Mouse (Mus musculus) intestine, embryonic 14.5 days (tissue): ENCODE results near the gene Gckr. TPM values are rescaled to one million over a fixed set of nuclear protein-coding genes. Genes with fewer than 3 reads are reported as not detected.
"Not testable (repeated sequence)": the region's sequence is repeated elsewhere in the genome, so short reads cannot be mapped to it uniquely, and the experiment has no call there.

Experiments used
- ATAC-seq: fragments of 200-750 bp; cut with Nextera tagmentation; replicated peaks from 2 replicates; pipeline ENCODE4 v1.8.0; 2017; ENCODE audit warnings: low read depth, moderate number of reproducible peaks, moderate TSS enrichment, moderate library complexity; ENCODE audit not compliant: low FRiP score, low TSS enrichment
- DNase-seq: peaks from one replicate; pipeline ENCODE4 v3.0.0-alpha.2; 2018; ENCODE audit warnings: low spot score
- H3K27ac ChIP-seq: fragments of 300-500 bp; sonication (generic); 2 replicates; pipeline ENCODE4 v1.5.1; 2014; ENCODE audit warnings: low read depth, mild to moderate bottlenecking, control low read depth
- H3K27me3 ChIP-seq: fragments of 300-500 bp; sonication (generic); replicated peaks from 2 replicates; pipeline ENCODE4 v1.6.1; 2014; ENCODE audit warnings: low read length, control low read depth; ENCODE audit not compliant: control insufficient read depth, insufficient read depth
- H3K36me3 ChIP-seq: fragments of 300-500 bp; sonication (generic); 2 replicates; pipeline ENCODE4 v1.6.1; 2014; ENCODE audit warnings: low read length, control low read depth; ENCODE audit not compliant: control insufficient read depth, insufficient read depth
- H3K4me1 ChIP-seq: fragments of 300-500 bp; sonication (generic); replicated peaks from 2 replicates; pipeline ENCODE4 v1.6.1; 2014; ENCODE audit warnings: low read length, control low read depth, mixed read lengths; ENCODE audit not compliant: control insufficient read depth, insufficient read depth
- H3K4me2 ChIP-seq: fragments of 300-500 bp; sonication (generic); 2 replicates; pipeline ENCODE4 v1.6.1; 2014; ENCODE audit warnings: low read length
- H3K4me3 ChIP-seq: fragments of 300-500 bp; sonication (generic); 2 replicates; pipeline ENCODE4 v1.5.1; 2014; ENCODE audit warnings: low read depth, low read length, control low read depth, mixed read lengths
- H3K9ac ChIP-seq: fragments of 300-500 bp; sonication (generic); 2 replicates; pipeline ENCODE4 v1.6.1; 2014; ENCODE audit warnings: mild to moderate bottlenecking, low read length
- H3K9me3 ChIP-seq: fragments of 300-500 bp; sonication (generic); 2 replicates; pipeline ENCODE4 v1.6.1; 2016; ENCODE audit warnings: low read length, control low read depth; ENCODE audit not compliant: control insufficient read depth
- WGBS: fragments of 180-500 bp; shearing (Covaris S2); extraction: QIAGEN DNeasy Blood & Tissue Kit; methylation state at CpG from one replicate; pipeline ENCODE4 v1.1.7; 2014; 5-methylcytosine and 5-hydroxymethylcytosine counted together
- polyA plus RNA-seq: library from polyadenylated mRNA; unstranded; fragments of >200 nt; fragmentation: Nextera tagmentation; extraction: Ambion mirVana; gene quantifications from 2 replicates; pipeline ENCODE4 v1.2.1, GENCODE M21; 2014

The Gckr gene
- polyA plus RNA-seq, 1 experiment from 2014 or later = 0.60 TPM

DNA sequence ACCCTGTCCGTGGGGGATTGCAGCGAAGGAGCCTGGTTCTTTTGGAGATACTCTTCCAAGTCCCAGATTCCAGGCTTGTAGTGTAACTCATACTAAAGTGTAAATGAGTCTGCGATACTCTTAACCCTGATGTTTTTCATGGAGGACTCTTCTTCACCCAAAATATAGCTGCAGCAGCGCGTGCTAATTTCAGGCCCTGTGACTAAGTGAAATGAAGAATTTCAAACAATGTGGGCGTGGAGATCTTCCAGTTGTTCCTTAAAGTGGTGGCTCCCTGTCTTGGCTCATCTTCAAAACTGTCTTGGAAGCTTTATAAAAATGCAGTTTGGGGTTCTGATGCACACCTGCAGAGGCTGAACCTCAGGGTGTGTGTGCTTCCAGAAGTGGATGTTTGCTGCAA, 5.8 kb downstream of the Gckr start:
- no peak overlapping the region for H3K4me2 ChIP-seq
- H3K9me3 ChIP-seq = no peaks in the 10 kb centered on the region
- no peak overlapping the region for H3K27ac ChIP-seq
- ATAC-seq = no peak
- H3K27me3 ChIP-seq = no peaks in the 10 kb centered on the region
- no peaks in the 10 kb centered on the region for H3K36me3 ChIP-seq
- H3K4me3 ChIP-seq = no peak overlapping the region
- H3K9ac ChIP-seq = no peak overlapping the region
- no peaks in the 10 kb centered on the region for H3K4me1 ChIP-seq
- no peak for DNase-seq
- WGBS = 90% methylated on average over 6 of the region's 6 CpGs

DNA sequence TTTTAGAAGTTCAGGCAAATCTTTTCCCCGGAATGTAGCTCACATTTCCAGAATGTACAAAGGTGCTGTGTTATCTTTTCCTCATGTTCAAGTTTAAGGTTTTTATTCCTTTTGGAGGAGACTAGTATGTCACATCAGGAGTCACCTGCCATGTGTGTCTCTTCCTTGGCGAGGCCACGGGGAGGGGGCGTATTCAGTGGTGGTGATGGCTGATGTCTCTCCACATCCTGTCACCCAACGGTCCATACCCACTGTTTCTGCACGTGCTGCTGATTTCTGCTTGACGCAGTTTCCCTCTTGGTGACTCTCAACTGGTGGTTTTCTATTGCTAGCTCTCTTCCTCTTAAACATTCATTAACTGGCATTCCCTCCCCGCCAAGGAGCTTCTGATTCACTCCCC, 15.6 kb downstream of the Gckr start:
- Histone ChIP-seq H3K9me3 (no peaks in the 10 kb centered on the region), H3K36me3 (no peaks in the 10 kb centered on the region), H3K9ac (no peak overlapping the region), H3K27ac (no peak overlapping the region), H3K4me3 (no peak overlapping the region), H3K27me3 (no peaks in the 10 kb centered on the region), H3K4me1 (no peaks in the 10 kb centered on the region), H3K4me2 (no peak overlapping the region)
- ATAC-seq = no peak
- no peak for DNase-seq
- 82% methylated on average over 8 of the region's 8 CpGs for WGBS

DNA sequence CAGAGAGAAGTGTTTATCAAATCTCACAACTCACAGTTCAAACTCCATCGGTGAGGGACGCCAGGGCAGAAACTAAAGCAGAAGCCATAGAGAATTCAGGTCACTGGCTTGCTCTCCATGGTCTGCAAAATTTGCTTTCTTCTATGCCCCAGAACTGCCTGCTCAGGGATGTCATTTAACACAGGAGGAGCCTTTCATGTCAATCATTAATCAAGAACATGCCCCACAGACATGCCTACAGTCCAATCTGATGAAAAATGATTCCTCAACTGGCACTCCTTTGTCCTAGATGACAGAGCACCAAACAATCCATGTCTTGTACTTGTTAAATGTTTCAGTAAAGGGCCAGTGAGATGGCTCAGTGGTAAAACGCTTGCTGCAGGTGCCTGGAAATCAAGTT, 25.5 kb downstream of the Gckr start:
- WGBS = 84% methylated on average over 3 of the region's 3 CpGs
- Histone ChIP-seq H3K4me1 (no peaks in the 10 kb centered on the region), H3K4me3 (no peak overlapping the region), H3K27ac (no peak overlapping the region), H3K4me2 (no peak overlapping the region), H3K9me3 (no peaks in the 10 kb centered on the region), H3K27me3 (no peaks in the 10 kb centered on the region), H3K36me3 (no peaks in the 10 kb centered on the region), H3K9ac (no peak overlapping the region)
- ATAC-seq (no peak), DNase-seq (peak; percentile 41)

DNA sequence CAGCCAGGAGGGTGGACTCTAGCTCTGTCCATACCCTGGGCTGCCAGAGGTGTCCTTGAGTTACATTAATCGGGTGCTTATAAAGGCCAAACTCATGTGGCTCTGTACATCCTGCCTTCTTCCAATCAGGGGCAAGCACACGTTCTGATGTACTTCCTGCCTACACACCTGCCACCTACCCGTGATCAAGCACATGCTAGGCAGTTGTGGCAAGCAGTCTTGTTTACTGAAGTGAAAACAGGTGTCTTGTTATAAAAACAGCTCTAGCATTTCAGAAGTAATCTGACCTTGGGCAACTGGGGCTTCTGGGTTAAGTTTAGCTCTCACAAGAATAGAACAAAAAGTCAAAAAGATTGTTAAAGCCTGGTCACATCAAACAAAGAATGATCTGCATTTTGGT, 26.8 kb downstream of the Gckr start:
- Histone ChIP-seq H3K4me1 (no peaks in the 10 kb centered on the region), H3K9ac (no peak overlapping the region), H3K4me3 (no peak overlapping the region), H3K4me2 (no peak overlapping the region), H3K27me3 (no peaks in the 10 kb centered on the region), H3K27ac (no peak overlapping the region), H3K36me3 (no peaks in the 10 kb centered on the region), H3K9me3 (no peaks in the 10 kb centered on the region)
- DNase-seq (no peak), ATAC-seq (no peak)
- 63% methylated on average over 3 of the region's 3 CpGs for WGBS

DNA sequence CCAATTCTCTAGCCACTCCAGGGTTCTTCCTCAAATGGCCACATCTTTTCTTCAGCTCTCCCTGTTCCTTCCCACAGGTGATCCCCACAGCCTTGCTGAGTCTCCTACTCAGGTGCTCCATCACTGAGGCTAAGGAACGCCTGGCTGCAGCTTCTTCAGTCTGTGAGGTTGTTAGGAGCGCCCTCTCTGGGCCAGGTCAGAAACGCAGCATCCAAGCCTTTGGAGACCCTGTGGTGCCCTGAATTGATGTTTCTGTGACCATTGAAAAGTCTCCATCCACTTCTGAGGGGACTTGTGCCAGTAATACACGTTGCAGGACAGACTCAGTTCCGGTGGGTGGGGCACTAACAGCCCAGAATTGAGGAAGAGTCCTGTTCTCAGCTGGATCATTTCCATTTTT, 29.6 kb downstream of the Gckr start:
- Histone ChIP-seq H3K4me1 (no peaks in the 10 kb centered on the region), H3K27ac (no peak overlapping the region), H3K27me3 (no peaks in the 10 kb centered on the region), H3K4me3 (no peak overlapping the region), H3K4me2 (no peak overlapping the region), H3K9me3 (no peaks in the 10 kb centered on the region), H3K9ac (no peak overlapping the region), H3K36me3 (no peaks in the 10 kb centered on the region)
- WGBS = 13% methylated on average over 5 of the region's 5 CpGs
- no peak for DNase-seq
- no peak for ATAC-seq

DNA sequence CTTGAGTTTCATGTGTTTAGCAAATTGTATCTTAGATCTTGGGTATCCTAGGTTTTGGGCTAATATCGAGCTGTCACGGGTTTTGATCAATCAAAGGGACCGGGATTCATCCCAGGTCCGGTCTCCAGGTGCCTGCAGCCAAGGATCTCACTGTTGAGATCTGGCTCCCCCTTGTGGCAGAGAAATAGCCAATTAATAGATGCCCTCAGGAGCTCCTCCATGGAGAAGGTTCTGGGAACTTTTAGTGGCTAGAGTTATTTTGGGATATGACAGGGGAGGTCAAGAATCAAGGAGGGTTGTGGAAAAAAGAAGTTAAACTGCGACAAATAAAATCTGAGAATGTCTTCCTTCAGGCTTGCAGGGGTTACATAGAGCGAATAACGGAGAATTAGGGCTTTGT, 31.0 kb downstream of the Gckr start:
- DNase-seq (peak; percentile 56), ATAC-seq (no peak)
- Histone ChIP-seq H3K4me2 (no peak overlapping the region), H3K27ac (no peak overlapping the region), H3K4me1 (no peaks in the 10 kb centered on the region), H3K36me3 (no peaks in the 10 kb centered on the region), H3K4me3 (no peak overlapping the region), H3K27me3 (no peaks in the 10 kb centered on the region), H3K9me3 (no peaks in the 10 kb centered on the region), H3K9ac (no peak overlapping the region)
- WGBS = 30% methylated on average over 7 of the region's 7 CpGs

DNA sequence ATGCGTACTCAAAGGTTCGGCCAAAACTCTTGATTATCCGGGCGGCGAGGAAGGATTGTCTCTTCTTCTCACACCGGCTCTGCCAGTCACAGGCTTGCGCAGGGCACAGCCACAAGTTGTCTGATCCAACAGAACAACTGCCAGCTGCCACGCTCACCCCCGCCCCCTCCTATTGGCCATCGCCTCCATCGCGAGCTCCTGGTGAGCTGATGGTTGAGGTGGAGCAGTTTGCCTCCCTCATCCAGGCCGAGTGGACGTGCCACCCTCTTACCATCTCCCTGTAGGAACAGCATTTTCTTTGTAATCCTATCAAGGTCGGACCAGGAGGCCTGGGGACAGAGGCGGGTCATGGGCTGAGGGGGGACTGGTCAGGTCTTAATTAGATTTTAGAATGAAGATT, 60.3 kb downstream of the Gckr start:
- not testable (repeated sequence) for H3K4me1 ChIP-seq, DNase-seq, H3K4me2 ChIP-seq, H3K9ac ChIP-seq, H3K27ac ChIP-seq, H3K27me3 ChIP-seq, H3K36me3 ChIP-seq, ATAC-seq, H3K9me3 ChIP-seq, H3K4me3 ChIP-seq
- 76% methylated on average over 14 of the region's 16 CpGs for WGBS

DNA sequence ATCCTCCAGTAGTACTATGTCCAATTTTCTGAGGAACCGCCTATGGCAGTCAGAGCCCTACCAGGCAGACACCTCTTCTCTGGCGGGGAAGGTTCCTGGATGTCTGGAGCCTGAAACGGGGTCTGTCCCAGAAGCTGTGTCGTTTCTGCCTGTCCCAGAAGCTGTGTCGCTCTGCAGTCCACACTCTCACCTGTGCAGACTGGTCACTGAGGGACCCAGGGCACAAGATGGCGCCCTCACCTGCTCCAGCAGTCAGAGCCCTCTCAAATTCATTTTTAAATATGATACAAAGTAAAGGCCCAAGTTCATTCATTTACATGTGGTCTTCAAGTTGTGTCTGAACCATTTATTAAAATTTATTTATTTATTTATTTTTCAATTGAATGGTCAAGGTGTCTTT, 63.7 kb downstream of the Gckr start:
- no peak overlapping the region for H3K4me3 ChIP-seq
- H3K27ac ChIP-seq = no peak overlapping the region
- H3K4me1 ChIP-seq = no peaks in the 10 kb centered on the region
- no peak overlapping the region for H3K9ac ChIP-seq
- H3K27me3 ChIP-seq = no peaks in the 10 kb centered on the region
- no peak for DNase-seq
- ATAC-seq = no peak
- no peaks in the 10 kb centered on the region for H3K36me3 ChIP-seq
- 68% methylated on average over 6 of the region's 6 CpGs for WGBS
- H3K9me3 ChIP-seq = no peaks in the 10 kb centered on the region
- no peak overlapping the region for H3K4me2 ChIP-seq
